Mouse (Mus musculus) testis, adult 2 months (tissue): ENCODE measurements around the gene Kcnip2. TPM values are rescaled to one million over a fixed set of nuclear protein-coding genes. Genes with fewer than 3 reads are reported as not detected.

Source experiments
- H3K27ac ChIP-seq: fragments of 200-500 bp; 2 replicates; pipeline ENCODE4 v1.5.1; 2012; ENCODE audit warnings: low read depth, low read length; ENCODE audit not compliant: control insufficient read depth, insufficient read depth
- H3K27me3 ChIP-seq: fragments of 200-500 bp; 2 replicates; pipeline ENCODE4 v1.6.1; 2012; ENCODE audit warnings: mild to moderate bottlenecking, low read length, moderate library complexity; ENCODE audit not compliant: control insufficient read depth, insufficient read depth
- H3K36me3 ChIP-seq: fragments of 200-500 bp; 2 replicates; pipeline ENCODE4 v1.6.1; 2012; ENCODE audit warnings: mild to moderate bottlenecking, low read length; ENCODE audit not compliant: control insufficient read depth, insufficient read depth
- H3K4me1 ChIP-seq: fragments of 200-500 bp; 2 replicates; pipeline ENCODE4 v1.6.1; 2012; ENCODE audit warnings: low read length; ENCODE audit not compliant: control insufficient read depth, insufficient read depth
- H3K4me3 ChIP-seq: fragments of 200-500 bp; 2 replicates; pipeline ENCODE4 v1.5.1; 2012; ENCODE audit warnings: low read depth, mild to moderate bottlenecking, low read length, moderate library complexity, mixed read lengths; ENCODE audit not compliant: control insufficient read depth
- CTCF ChIP-seq: fragments of 200-500 bp; IDR thresholded peaks from 2 replicates; pipeline ENCODE4 v1.5.1; 2012; ENCODE audit warnings: low read depth, mild to moderate bottlenecking, inconsistent platforms, low read length, moderate library complexity; ENCODE audit not compliant: control insufficient read depth, insufficient read depth, insufficient replicate concordance
- POLR2A ChIP-seq: fragments of 200-500 bp; IDR thresholded peaks from 2 replicates; pipeline ENCODE4 v1.6.1; 2012; ENCODE audit warnings: low read depth, mild to moderate bottlenecking, inconsistent platforms, low read length, moderate library complexity; ENCODE audit not compliant: control insufficient read depth
- polyA plus RNA-seq: library from polyadenylated mRNA; depleted of rRNA; stranded (reverse); fragments of >200 nt; gene quantifications from 2 replicates; pipeline ENCODE4 v1.2.3, GENCODE M21; 2012

Kcnip2 gene
- polyA plus RNA-seq, 1 experiment: 64.9 TPM

DNA sequence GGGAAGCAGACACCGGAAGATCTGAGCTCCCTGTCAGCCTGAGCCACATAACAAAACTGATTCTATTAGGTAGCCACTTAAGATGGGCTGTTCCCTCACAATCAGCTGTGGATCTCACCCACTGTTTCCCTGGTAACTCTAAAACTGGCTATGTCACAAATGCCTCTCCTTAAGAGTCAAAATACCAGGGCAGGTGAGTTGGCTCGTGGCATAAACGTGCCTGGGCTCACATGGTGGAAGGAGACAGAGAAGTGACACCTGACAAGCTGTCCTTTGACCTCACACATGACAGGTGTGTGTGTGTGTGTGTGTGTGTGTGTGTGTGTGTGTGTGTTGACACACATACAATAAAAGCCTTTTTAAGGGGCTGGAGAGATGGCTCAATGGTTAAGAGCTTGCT is 28.4 kb downstream of the Kcnip2 start:
- Histone ChIP-seq H3K4me1 (peaks cover 3% of the 10 kb centered on the region), H3K27ac (peak overlapping the region; percentile 75), H3K27me3 (no peaks in the 10 kb centered on the region), H3K4me3 (peak overlapping the region; percentile 84), H3K36me3 (no peaks in the 10 kb centered on the region)
- TF ChIP-seq POLR2A (peak; percentile 55; the same call in 1 of the 2 replicates), CTCF (no peak)

- no peak for TF ChIP-seq CTCF
- TF ChIP-seq POLR2A: no peak
- Histone ChIP-seq H3K36me3 (peaks cover 2% of the 10 kb centered on the region; the same call in 1 of the 2 replicates), H3K27me3 (no peaks in the 10 kb centered on the region), H3K27ac (peak overlapping the region; percentile 39), H3K4me1 (peaks cover 3% of the 10 kb centered on the region), H3K4me3 (peak overlapping the region; percentile 86)
Measured at GRCm38 (mm10) chr19:45785470-45785869, 30.4 kb downstream of the Kcnip2 start.

GRCm38 (mm10) chr19:45783933-45784576 is 31.8 kb downstream of the Kcnip2 start:
- H3K27me3 ChIP-seq: no peaks in the 10 kb centered on the region
- H3K36me3 ChIP-seq: peaks cover 2% of the 10 kb centered on the region; the same call in 1 of the 2 replicates
- peak overlapping the region; percentile 82 for H3K4me3 ChIP-seq
- peaks cover 5% of the 10 kb centered on the region for H3K4me1 ChIP-seq
- peak overlapping the region; percentile 97 for H3K27ac ChIP-seq
- peak; percentile 13; the same call in 1 of the 2 replicates for TF ChIP-seq POLR2A
- no peak for TF ChIP-seq CTCF

DNA sequence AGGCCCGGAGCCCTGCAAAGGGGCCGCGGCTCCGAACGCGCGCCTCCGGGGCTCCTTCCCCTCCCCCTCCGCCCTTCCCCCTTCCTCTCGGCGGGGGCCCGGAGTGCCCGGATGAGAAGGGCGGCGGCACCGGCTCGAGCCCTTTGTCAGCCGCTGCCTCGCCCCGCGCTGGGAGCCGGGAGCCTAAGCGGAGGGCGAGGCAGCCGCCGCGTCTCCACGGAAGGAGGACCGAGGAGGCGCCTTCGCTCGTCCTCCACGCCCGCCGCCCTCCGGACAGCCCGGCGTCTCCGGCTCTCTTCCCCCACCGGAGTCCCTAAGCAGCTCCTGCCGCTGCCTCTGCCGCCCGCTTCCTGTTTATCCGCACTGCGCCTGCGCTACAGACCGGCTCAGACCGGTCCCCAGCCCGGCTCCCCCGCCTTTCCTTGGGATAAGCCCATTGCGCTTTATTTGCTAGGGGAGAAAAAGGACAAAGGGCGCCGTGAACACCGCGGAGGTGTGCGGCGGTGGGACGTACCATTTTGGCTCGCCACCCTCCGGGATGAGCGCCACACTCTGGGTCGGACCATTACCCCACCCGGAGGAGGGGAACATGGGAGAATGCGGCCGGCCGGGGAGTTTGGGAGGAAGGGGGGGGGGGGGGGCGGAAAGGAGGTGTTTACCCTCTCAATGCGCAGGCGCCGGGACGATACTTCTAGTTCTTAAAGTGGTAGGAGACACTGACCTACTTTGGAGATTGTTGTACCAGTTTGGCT is 32.5 kb downstream of the Kcnip2 start, which contains the start of gene Mgea5:
Mgea5 (minus strand) TSS at position 657 of the 752 bp plus-strand sequence.
- peak; percentile 90 for TF ChIP-seq POLR2A
- no peak for TF ChIP-seq CTCF
- peaks cover 5% of the 10 kb centered on the region for H3K4me1 ChIP-seq
- H3K27me3 ChIP-seq: no peaks in the 10 kb centered on the region
- H3K36me3 ChIP-seq: peaks cover 2% of the 10 kb centered on the region; the same call in 1 of the 2 replicates
- peak within 1 kb of the TSS; percentile 97 for H3K27ac ChIP-seq
- peak within 1 kb of the TSS; percentile 82 for H3K4me3 ChIP-seq

- Histone ChIP-seq H3K27ac (peak overlapping the region; percentile 97), H3K4me3 (peak overlapping the region; percentile 82), H3K36me3 (peaks cover 4% of the 10 kb centered on the region; the same call in 1 of the 2 replicates), H3K27me3 (no peaks in the 10 kb centered on the region), H3K4me1 (peaks cover 5% of the 10 kb centered on the region)
- no peak for TF ChIP-seq CTCF
- TF ChIP-seq POLR2A: peak; percentile 51; the same call in 1 of the 2 replicates
Measured at GRCm38 (mm10) chr19:45782315-45783001, 33.4 kb downstream of the Kcnip2 start.

DNA sequence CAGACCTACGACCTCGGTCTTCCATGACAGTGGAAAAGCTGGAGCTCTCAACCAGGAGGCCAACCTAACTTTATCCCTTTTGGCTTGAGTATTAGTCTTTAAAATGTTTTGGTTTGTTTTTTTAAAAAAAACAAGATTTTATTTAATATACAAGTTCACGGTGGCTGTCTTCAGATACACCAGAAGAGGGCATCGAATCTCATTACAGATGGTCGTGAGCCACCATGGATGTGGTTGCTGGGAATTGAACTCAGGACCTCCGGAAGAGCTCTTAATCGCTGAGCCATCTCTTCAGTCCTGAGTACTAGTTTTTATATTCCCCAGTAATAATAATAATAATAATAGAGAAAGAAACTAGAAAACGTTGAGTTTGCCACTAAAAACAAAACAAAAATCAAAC is 34.2 kb downstream of the Kcnip2 start:
- Histone ChIP-seq H3K36me3 (peaks cover 4% of the 10 kb centered on the region; the same call in 1 of the 2 replicates), H3K27ac (no peak overlapping the region), H3K27me3 (no peaks in the 10 kb centered on the region), H3K4me1 (peaks cover 5% of the 10 kb centered on the region), H3K4me3 (peak overlapping the region; percentile 88)
- TF ChIP-seq CTCF: no peak
